Mouse (Mus musculus): ENCODE measurements around the gene Sucla2.
"Not testable (repeated sequence)": the region's sequence is repeated elsewhere in the genome, so short reads cannot be mapped to it uniquely, and the experiment has no call there.

Sucla2 gene

DNA sequence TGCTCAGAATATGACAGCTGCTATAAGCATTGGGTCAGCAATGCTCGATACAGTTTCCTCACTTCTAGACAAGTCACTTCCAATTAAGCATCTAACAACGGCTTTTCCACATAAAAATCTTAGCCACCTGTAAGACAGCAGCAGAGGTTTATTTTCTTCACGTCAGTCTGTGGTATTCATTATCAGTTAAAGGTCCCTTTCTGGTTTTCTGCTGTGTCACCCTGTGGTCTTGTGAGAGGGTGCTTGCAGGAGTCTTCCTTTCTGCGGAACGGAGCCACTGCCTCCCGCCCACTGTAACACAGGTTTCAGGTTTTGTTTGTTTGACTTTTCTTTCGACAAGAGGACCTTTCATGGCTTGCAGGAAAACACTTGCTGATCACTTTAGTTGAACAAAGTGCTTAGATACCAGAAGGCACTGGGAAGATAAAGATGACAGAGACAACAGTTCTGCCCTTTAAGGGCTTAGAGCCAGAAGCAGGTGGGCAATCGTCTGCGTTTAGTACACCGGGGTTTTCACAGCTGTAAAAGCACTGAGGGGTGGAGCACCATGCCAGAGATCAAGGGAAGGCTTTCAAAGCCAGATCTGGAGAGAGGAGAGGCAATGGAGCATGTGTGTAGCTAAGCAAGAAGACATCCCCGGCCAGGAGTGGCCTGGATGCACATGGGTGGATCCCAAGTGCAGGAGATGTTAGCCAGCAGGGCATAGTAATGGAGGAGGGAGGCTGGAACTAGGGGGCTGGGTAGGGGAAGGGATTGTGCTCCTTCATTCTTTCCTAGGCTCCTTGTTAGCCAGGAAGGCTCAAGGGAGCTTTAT lies 83.8 kb downstream of the Sucla2 start:
- DNase-seq (ENCODE audit: low read depth, low spot score), result no peak

DNA sequence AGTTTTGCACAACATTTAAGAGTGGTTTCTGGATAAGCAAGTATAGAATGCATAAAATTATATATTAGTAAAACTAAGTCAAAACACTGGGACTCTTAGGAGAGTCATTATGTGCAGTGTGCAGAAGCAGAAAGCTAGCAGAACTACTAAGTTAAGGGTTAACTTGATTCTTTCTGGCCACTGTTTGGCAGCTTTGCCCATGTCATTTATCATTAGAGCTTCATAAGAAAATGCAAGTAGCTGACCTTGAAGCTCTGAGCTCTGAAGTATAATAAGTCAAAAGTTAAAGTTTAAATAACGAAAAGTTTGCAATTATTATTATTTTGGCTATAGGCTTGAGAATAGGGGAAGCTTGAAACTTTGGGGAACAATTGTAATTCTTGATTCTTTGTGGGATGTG lies 89.8 kb downstream of the Sucla2 start:
- DNase-seq (ENCODE audit: low read depth, low spot score), result not testable (repeated sequence)

DNA sequence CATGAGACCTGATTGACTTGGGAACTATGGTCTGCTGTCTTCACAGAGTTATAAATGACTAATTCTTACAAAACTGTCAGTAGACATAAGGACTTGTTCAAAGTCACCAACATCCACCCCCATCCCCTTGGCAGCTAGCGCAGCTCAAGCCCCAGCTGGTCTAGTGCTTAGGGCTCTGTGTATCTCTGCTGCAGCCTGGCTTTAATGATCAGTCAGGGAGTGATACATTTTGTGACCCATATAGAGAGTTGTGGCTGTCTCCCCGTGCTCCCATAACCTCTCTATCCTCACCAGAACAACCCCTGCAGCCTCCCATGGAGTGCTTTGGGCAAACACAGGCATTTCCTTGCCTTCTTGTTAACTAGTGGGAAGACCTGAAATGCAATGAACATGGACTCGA lies 95.8 kb downstream of the Sucla2 start:
- no peak for DNase-seq (ENCODE audit: low read depth, low spot score)

DNA sequence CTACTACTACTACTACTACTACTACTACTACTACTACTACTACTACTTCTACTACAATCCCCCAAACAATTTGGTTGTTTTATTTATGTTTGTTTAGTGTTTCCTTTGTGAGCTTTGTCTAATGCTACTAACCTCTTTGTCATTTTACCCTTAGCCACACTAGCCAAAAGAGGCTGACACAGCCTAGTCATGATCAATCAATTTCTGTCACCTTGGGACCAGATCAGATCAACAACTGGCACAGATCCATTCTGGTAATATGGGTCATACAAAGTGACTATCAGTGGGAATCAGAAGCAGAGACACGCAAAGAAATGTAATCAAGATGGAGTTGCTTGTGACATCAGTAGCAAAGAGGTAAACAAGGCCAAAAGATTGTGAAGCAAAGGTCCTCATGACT lies 97.9 kb downstream of the Sucla2 start:
- no peak for DNase-seq (ENCODE audit: low read depth, low spot score)

DNA sequence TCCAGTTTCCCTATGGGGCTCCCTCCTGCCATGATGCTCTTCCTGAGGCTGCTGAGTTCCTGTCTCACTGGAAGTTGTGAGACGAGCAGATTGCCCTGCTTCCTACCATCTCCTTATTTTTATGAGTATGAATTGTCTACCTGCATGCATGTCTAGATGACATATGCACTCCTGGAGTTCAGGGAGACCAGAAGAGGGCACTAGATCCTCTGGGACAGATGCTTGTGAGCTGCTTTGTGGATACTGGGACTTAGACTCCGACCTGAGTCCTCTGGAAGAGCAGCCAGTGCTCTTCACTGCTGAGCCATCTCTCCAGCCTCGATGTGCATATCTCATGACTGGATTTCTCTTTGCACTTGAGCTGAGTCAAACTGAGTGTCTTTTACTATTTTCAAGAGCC lies 100.3 kb downstream of the Sucla2 start:
- DNase-seq (ENCODE audit: low read depth, low spot score), result no peak

DNA sequence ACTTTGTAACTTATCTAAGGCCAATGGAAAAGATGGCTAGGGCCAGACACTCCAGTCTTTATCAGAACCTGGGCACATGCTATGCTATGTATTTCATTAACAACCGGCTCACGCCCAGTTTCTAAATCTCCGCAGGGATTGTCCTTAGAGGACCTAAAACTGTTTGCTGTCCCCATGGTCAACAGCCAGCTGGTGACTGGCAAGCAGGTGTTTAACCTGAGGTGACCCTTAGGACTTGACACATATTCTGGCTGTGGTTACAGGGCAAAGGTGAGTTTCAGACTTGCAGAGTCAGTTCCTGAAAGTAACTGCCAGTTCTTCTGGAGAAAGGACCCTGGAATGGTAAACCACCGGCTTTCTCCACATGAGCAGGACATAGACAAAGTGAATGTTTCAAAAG lies 106.4 kb downstream of the Sucla2 start:
- DNase-seq (ENCODE audit: low read depth, low spot score), result no peak

DNA sequence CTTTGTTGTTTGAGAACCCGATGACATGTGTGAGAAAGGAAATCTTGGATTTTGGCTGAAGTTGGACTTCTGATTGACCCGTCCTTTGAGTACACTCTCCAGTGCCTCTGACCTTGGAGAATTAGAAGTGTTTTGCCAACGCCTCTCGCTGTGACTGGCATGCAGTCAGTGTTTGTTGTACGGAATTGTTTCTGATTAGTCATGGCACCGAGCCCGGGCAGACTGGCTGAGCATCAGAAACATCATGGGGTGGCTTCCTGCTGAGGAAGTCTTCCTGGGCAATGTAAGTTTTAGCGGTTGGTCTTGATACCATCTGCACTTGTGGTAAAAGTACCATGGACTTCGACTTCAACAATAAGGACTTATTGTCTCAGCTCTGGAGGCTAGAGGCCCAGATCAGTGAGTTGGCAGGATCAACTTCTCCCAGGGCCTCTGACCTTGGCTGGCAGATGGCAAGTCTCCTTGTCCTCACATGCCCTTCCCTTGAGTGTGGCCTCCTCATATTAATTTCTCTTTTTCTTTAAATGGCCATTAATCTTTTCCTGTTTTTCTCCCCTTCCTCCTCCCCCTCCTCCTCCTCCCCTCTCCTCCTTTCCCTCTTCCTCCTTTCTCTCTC lies 107.6 kb downstream of the Sucla2 start:
- no peak for DNase-seq (ENCODE audit: low read depth, low spot score)

DNA sequence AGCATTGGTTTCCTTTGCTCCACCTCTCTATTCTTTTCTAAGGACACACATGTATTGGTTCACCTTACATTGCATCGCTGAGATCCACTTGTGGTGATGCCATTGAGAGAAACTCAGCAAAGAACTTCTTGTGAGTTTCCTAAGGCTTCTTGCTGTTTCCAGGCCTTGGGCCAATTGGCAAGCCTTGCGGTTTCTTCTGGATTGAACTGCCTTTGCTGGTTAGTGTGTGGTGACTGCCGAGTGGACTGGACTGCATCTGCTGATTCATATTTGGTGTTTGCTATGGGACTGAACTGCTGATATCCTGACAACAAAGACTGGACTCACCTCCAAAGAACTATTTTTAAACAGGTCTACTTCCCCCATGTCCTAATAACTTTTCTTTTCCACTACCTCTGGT lies 109.2 kb downstream of the Sucla2 start:
- no peak for DNase-seq (ENCODE audit: low read depth, low spot score)

DNA sequence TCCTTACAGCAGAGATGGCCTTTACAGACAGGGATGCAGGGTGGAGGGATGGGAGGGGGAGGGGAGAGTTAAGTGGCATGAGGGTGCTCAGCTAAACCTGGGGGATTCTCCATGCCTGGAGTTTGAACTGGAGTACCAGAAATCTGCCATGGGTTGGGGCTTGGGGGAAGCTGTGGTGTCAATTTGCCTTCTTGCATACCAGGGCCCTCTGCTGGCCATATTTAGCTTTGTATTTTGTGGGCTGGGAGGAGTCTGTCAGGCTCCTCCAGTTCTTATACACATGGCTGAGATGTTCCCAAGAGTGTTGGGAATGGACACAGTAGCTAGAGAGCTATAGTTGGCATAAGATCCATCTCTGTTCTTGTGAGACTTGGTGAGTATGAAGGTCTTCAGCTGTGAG lies 112.3 kb downstream of the Sucla2 start:
- no peak for DNase-seq (ENCODE audit: low read depth, low spot score)
